Mouse (Mus musculus) C2C12 (cell line): ENCODE data around the gene Nt5e. TPM values are rescaled to one million over a fixed set of nuclear protein-coding genes. Genes with fewer than 3 reads are reported as not detected.

Experiments
- H3K27me3 ChIP-seq: one replicate; pipeline ENCODE4 v1.6.1; 2011; ENCODE audit not compliant: control insufficient read depth, insufficient read depth, insufficient read length
- H3K36me3 ChIP-seq: one replicate; pipeline ENCODE4 v1.6.1; 2011; ENCODE audit not compliant: control insufficient read depth, insufficient read depth
- H3K4me3 ChIP-seq: one replicate; pipeline ENCODE4 v1.5.1; 2011; ENCODE audit warnings: mild to moderate bottlenecking, control low read depth; ENCODE audit not compliant: poor library complexity, insufficient read depth, severe bottlenecking
- H3K79me2 ChIP-seq: one replicate; pipeline ENCODE4 v1.6.1; 2011; ENCODE audit not compliant: control insufficient read depth, insufficient read depth
- H3K79me3 ChIP-seq: one replicate; pipeline ENCODE4 v1.6.1; 2011; ENCODE audit warnings: low read depth, control low read depth
- H3ac ChIP-seq: one replicate; pipeline ENCODE3; 2011; ENCODE audit warnings: low read depth; ENCODE audit not compliant: control insufficient read depth, insufficient read length
- CEBPB ChIP-seq: IDR thresholded peaks from one replicate; pipeline ENCODE4 v1.6.1; 2011; ENCODE audit warnings: low read depth, mild to moderate bottlenecking, control low read depth, moderate library complexity
- CTCF ChIP-seq: IDR thresholded peaks from one replicate; pipeline ENCODE4 v1.5.1; 2011; ENCODE audit not compliant: control insufficient read depth, insufficient read depth, insufficient read length
- FOSL1 ChIP-seq: IDR thresholded peaks from one replicate; pipeline ENCODE4 v1.8.0; 2011; ENCODE audit warnings: mild to moderate bottlenecking, low read length; ENCODE audit not compliant: poor library complexity, insufficient read depth, severe bottlenecking
- MAX ChIP-seq: IDR thresholded peaks from one replicate; pipeline ENCODE4 v1.6.1; 2011; ENCODE audit warnings: mild to moderate bottlenecking, control low read depth
- MYOD1 ChIP-seq: IDR thresholded peaks from one replicate; pipeline ENCODE4 v1.6.1; 2011; ENCODE audit warnings: low read depth; ENCODE audit not compliant: control insufficient read depth, insufficient read length
- MYOG ChIP-seq: IDR thresholded peaks from one replicate; pipeline ENCODE4 v1.6.1; 2011; ENCODE audit not compliant: control insufficient read depth, insufficient read length; ENCODE audit errors: extremely low read depth
- USF1 ChIP-seq: IDR thresholded peaks from one replicate; pipeline ENCODE4 v1.6.1; 2011; ENCODE audit warnings: low read depth, mild to moderate bottlenecking, control low read depth, moderate library complexity
- polyA plus RNA-seq: library from polyadenylated mRNA; unstranded; fragments of >200 nt; fragmentation: generic; extraction: Trizol; gene quantifications from one replicate; pipeline ENCODE4 v1.2.1, GENCODE M21; 2012; ENCODE audit warnings: missing spikeins

Gene Nt5e
- polyA plus RNA-seq, 1 experiment: 0.34 TPM

GRCm38 (mm10) chr9:88335839-88336238, 8.8 kb downstream of the Nt5e start:
- no peaks in the 10 kb centered on the region for H3K79me2 ChIP-seq

GRCm38 (mm10) chr9:88340819-88341218, 13.8 kb downstream of the Nt5e start:
- Histone ChIP-seq H3K79me3 (no peaks in the 10 kb centered on the region), H3K79me2 (no peaks in the 10 kb centered on the region), H3ac (no peak overlapping the region), H3K4me3 (no peak overlapping the region), H3K36me3 (no peaks in the 10 kb centered on the region), H3K27me3 (no peaks in the 10 kb centered on the region)
- TF ChIP-seq MAX: no peak
- TF ChIP-seq USF1: no peak
- no peak for TF ChIP-seq CEBPB
- TF ChIP-seq FOSL1: no peak
- TF ChIP-seq MYOD1: no peak
- TF ChIP-seq CTCF: no peak
- TF ChIP-seq MYOG: no peak

More at GRCm38 (mm10) chr9:88335839-88336238, 8.8 kb downstream of the Nt5e start:
- H3K79me3 ChIP-seq: no peaks in the 10 kb centered on the region
- TF ChIP-seq CEBPB: no peak
- no peak for TF ChIP-seq MYOD1
- TF ChIP-seq MAX: no peak
- no peak for TF ChIP-seq USF1
- no peak for TF ChIP-seq CTCF
- TF ChIP-seq MYOG: no peak
- TF ChIP-seq FOSL1: no peak
- no peak overlapping the region for H3K4me3 ChIP-seq
- no peaks in the 10 kb centered on the region for H3K27me3 ChIP-seq
- H3ac ChIP-seq: no peak overlapping the region
- H3K36me3 ChIP-seq: no peaks in the 10 kb centered on the region

- no peaks in the 10 kb centered on the region for H3K27me3 ChIP-seq
- TF ChIP-seq CTCF: no peak
- TF ChIP-seq CEBPB: no peak
- no peak for TF ChIP-seq MYOD1
- TF ChIP-seq FOSL1: no peak
- no peak for TF ChIP-seq MYOG
- no peak for TF ChIP-seq MAX
- no peak for TF ChIP-seq USF1
- no peaks in the 10 kb centered on the region for H3K79me2 ChIP-seq
- H3ac ChIP-seq: no peak overlapping the region
- no peaks in the 10 kb centered on the region for H3K79me3 ChIP-seq
- H3K36me3 ChIP-seq: no peaks in the 10 kb centered on the region
- H3K4me3 ChIP-seq: no peak overlapping the region
Observed at GRCm38 (mm10) chr9:88342241-88342640, 15.2 kb downstream of the Nt5e start.

DNA sequence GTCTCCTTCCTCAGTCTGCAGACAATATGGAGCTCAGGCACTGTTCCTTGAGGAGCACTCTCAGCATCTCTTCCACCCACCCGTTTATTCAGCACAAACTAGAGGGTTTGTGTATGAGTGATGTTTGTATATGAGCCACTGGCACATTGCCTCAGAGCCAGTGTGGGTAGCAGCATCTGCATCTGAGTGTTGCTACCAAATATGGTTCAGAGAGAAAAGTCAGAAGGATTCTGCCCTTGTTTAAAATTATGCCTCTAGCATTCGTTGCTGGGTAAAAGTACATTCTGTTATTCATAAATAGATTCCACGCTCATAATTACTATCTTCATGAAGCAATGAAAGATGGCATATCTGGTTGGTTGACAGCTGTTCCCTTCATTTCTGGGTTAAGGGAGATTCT, 15.7 kb downstream of the Nt5e start:
- Histone ChIP-seq H3ac (no peak overlapping the region), H3K4me3 (no peak overlapping the region), H3K79me2 (no peaks in the 10 kb centered on the region), H3K79me3 (no peaks in the 10 kb centered on the region), H3K36me3 (no peaks in the 10 kb centered on the region), H3K27me3 (no peaks in the 10 kb centered on the region)
- TF ChIP-seq MAX: no peak
- TF ChIP-seq USF1: no peak
- TF ChIP-seq MYOD1: no peak
- no peak for TF ChIP-seq MYOG

GRCm38 (mm10) chr9:88344424-88344823, 17.4 kb downstream of the Nt5e start:
- H3K79me3 ChIP-seq: no peaks in the 10 kb centered on the region
- TF ChIP-seq CTCF: no peak
- TF ChIP-seq MAX: no peak
- TF ChIP-seq FOSL1: no peak
- no peak for TF ChIP-seq MYOG
- no peak for TF ChIP-seq MYOD1
- TF ChIP-seq USF1: no peak
- TF ChIP-seq CEBPB: no peak
- H3K79me2 ChIP-seq: no peaks in the 10 kb centered on the region
- no peak overlapping the region for H3K4me3 ChIP-seq
- no peaks in the 10 kb centered on the region for H3K36me3 ChIP-seq
- H3ac ChIP-seq: no peak overlapping the region
- no peaks in the 10 kb centered on the region for H3K27me3 ChIP-seq

- H3K79me3 ChIP-seq: no peaks in the 10 kb centered on the region
- TF ChIP-seq USF1 (no peak), MAX (no peak), MYOG (no peak), CTCF (no peak)
- no peak overlapping the region for H3K4me3 ChIP-seq
- no peak overlapping the region for H3ac ChIP-seq
- no peaks in the 10 kb centered on the region for H3K36me3 ChIP-seq
- no peaks in the 10 kb centered on the region for H3K79me2 ChIP-seq
- H3K27me3 ChIP-seq: no peaks in the 10 kb centered on the region
Observed at GRCm38 (mm10) chr9:88346857-88347256, 19.9 kb downstream of the Nt5e start.
